Mouse (Mus musculus) thymus, adult 18-20 months (tissue): ENCODE data around the gene Gm5431.

Experiments used
- DNase-seq, 2 experiments: peaks; one replicate each; pipeline ENCODE4 v3.0.0; 2022; ENCODE audit warnings: mixed read lengths in 2 of 2

Gene Gm5431

GRCm38 (mm10) chr11:48838181-48838797 lies 63.7 kb downstream of the Gm5431 start:
- no peak for DNase-seq
